Mouse (Mus musculus) C2C12 (cell line): Measurements from ENCODE around the gene Foxk2.

Experiments used
- CEBPB ChIP-seq: IDR thresholded peaks from one replicate; pipeline ENCODE4 v1.6.1; 2011; ENCODE audit warnings: low read depth, mild to moderate bottlenecking, control low read depth, moderate library complexity
- CTCF ChIP-seq: IDR thresholded peaks from one replicate; pipeline ENCODE4 v1.5.1; 2011; ENCODE audit not compliant: control insufficient read depth, insufficient read depth, insufficient read length
- FOSL1 ChIP-seq: IDR thresholded peaks from one replicate; pipeline ENCODE4 v1.8.0; 2011; ENCODE audit warnings: mild to moderate bottlenecking, low read length; ENCODE audit not compliant: poor library complexity, insufficient read depth, severe bottlenecking
- USF1 ChIP-seq: IDR thresholded peaks from one replicate; pipeline ENCODE4 v1.6.1; 2011; ENCODE audit warnings: low read depth, mild to moderate bottlenecking, control low read depth, moderate library complexity

DNA sequence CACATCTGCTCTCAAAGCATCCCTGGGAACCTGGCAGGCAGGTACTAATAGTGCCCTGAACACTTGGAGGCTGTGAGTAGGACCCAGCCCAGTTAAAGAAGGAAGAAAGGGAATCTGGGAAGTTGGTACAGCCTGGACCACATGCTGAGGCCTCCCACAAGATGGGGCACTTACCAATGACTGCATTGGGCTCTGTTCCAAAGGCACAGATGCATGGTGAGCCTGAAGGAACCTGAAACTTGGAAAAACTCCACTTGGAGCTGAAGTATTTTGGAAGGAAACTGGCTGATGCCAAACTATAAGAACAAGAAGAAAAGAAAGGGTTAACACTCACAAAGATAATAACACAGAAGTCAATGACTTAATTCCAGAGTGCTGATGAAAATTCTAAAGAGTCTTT is 68.8 kb downstream of the Foxk2 start:
- TF ChIP-seq CTCF: no peak
- no peak for TF ChIP-seq FOSL1
- TF ChIP-seq CEBPB: no peak
- TF ChIP-seq USF1: no peak
